Mouse (Mus musculus) intestine, embryonic 14.5 days (tissue): ENCODE data around the gene Dync2h1. TPM values are rescaled to one million over a fixed set of nuclear protein-coding genes. Genes with fewer than 3 reads are reported as not detected.
"Not testable (repeated sequence)": the region's sequence is repeated elsewhere in the genome, so short reads cannot be mapped to it uniquely, and the experiment has no call there.

Experiments used
- ATAC-seq: fragments of 200-750 bp; cut with Nextera tagmentation; replicated peaks from 2 replicates; pipeline ENCODE4 v1.8.0; 2017; ENCODE audit warnings: low read depth, moderate number of reproducible peaks, moderate TSS enrichment, moderate library complexity; ENCODE audit not compliant: low FRiP score, low TSS enrichment
- DNase-seq: peaks from one replicate; pipeline ENCODE4 v3.0.0-alpha.2; 2018; ENCODE audit warnings: low spot score
- H3K27ac ChIP-seq: fragments of 300-500 bp; sonication (generic); 2 replicates; pipeline ENCODE4 v1.5.1; 2014; ENCODE audit warnings: low read depth, mild to moderate bottlenecking, control low read depth
- H3K27me3 ChIP-seq: fragments of 300-500 bp; sonication (generic); replicated peaks from 2 replicates; pipeline ENCODE4 v1.6.1; 2014; ENCODE audit warnings: low read length, control low read depth; ENCODE audit not compliant: control insufficient read depth, insufficient read depth
- H3K36me3 ChIP-seq: fragments of 300-500 bp; sonication (generic); 2 replicates; pipeline ENCODE4 v1.6.1; 2014; ENCODE audit warnings: low read length, control low read depth; ENCODE audit not compliant: control insufficient read depth, insufficient read depth
- H3K4me1 ChIP-seq: fragments of 300-500 bp; sonication (generic); replicated peaks from 2 replicates; pipeline ENCODE4 v1.6.1; 2014; ENCODE audit warnings: low read length, control low read depth, mixed read lengths; ENCODE audit not compliant: control insufficient read depth, insufficient read depth
- H3K4me2 ChIP-seq: fragments of 300-500 bp; sonication (generic); 2 replicates; pipeline ENCODE4 v1.6.1; 2014; ENCODE audit warnings: low read length
- H3K4me3 ChIP-seq: fragments of 300-500 bp; sonication (generic); 2 replicates; pipeline ENCODE4 v1.5.1; 2014; ENCODE audit warnings: low read depth, low read length, control low read depth, mixed read lengths
- H3K9ac ChIP-seq: fragments of 300-500 bp; sonication (generic); 2 replicates; pipeline ENCODE4 v1.6.1; 2014; ENCODE audit warnings: mild to moderate bottlenecking, low read length
- H3K9me3 ChIP-seq: fragments of 300-500 bp; sonication (generic); 2 replicates; pipeline ENCODE4 v1.6.1; 2016; ENCODE audit warnings: low read length, control low read depth; ENCODE audit not compliant: control insufficient read depth
- WGBS: fragments of 180-500 bp; shearing (Covaris S2); extraction: QIAGEN DNeasy Blood & Tissue Kit; methylation state at CpG from one replicate; pipeline ENCODE4 v1.1.7; 2014; 5-methylcytosine and 5-hydroxymethylcytosine counted together
- polyA plus RNA-seq: library from polyadenylated mRNA; unstranded; fragments of >200 nt; fragmentation: Nextera tagmentation; extraction: Ambion mirVana; gene quantifications from 2 replicates; pipeline ENCODE4 v1.2.1, GENCODE M21; 2014

Dync2h1 gene
- polyA plus RNA-seq: 15.3 and 17.3 TPM in 2 replicates

DNA sequence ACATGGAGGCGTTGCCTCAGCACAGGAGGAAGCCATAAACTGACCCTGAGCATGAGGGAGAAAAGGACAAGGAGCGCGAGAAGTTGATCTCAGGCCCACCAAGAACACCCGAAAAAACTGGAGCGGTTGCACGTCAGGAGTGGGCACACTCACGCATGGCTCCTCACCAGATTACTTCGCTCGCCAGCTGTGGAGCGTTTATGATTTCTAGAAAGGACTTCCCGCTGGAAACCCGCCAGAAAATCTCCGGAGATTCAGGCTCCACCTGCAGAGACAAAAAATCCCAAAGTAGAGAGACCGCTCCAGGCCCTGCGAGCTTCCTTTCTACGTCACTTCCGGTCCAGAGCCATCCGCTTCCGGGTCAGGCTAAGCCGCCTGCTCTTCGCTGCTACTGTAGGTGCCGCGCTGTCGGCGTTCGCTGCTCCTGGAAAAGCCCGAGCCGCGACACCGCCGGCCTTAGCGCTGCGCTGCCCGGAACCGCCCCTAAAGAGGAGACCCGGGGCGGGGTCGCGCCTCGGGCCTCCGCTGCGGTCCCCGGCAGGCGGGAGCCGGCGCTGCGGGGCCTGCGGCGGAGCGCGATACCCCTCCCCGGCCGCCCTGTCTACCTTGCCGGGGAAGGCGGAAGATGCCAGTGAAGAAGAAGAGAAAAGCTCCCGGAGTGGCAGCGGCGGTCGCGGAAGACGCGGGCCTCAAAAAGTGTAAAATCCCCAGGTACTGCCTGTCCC, at the start of gene Dync2h1, which contains the start of gene Dcun1d5:
Gene Dync2h1 (minus strand): TSS at position 275 of the 725 bp plus-strand sequence.
Gene Dcun1d5 (plus strand): TSS at position 349 of the 725 bp plus-strand sequence.
- Histone ChIP-seq H3K4me3 (peak within 1 kb of the TSS; percentile 57), H3K9ac (peak within 1 kb of the TSS; percentile 91), H3K27me3 (no peaks in the 10 kb centered on the region), H3K9me3 (no peaks in the 10 kb centered on the region), H3K27ac (peak within 1 kb of the TSS; percentile 92), H3K4me1 (peaks cover 14% of the 10 kb centered on the region; the same call in 1 of the 2 replicates), H3K36me3 (peaks cover 10% of the 10 kb centered on the region; the same call in 1 of the 2 replicates), H3K4me2 (peak within 1 kb of the TSS; percentile 86)
- peak; percentile 94 for DNase-seq
- peak; percentile 100 for ATAC-seq
- under 1% methylated on average over 62 of the region's 62 CpGs for WGBS

DNA sequence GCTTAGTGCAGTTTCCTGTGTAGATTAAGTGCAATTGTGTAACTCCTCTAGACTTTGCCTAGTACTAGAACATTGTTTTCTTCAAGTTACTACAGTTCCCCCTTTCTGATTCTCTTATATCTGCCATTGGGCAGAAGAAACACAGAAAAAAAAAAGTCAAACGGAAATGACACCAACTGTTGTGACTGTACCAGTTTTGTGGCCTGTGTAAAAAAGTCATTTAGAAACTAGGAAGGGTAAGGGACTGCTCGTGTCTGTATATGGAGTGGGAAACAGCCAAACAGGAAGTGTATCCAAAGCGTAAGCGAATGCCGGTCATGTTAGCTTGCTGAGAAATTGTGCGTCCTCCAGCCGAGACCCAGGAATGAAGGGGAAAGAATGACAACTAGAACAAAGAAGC, 37.2 kb upstream of the Dync2h1 start:
- Histone ChIP-seq H3K4me3 (no peak overlapping the region), H3K4me2 (no peak overlapping the region), H3K9me3 (no peaks in the 10 kb centered on the region), H3K27ac (no peak overlapping the region), H3K9ac (no peak overlapping the region), H3K27me3 (no peaks in the 10 kb centered on the region), H3K36me3 (peaks cover 13% of the 10 kb centered on the region; the same call in 1 of the 2 replicates), H3K4me1 (no peaks in the 10 kb centered on the region)
- 73% methylated on average over 7 of the region's 7 CpGs for WGBS
- DNase-seq: no peak
- no peak for ATAC-seq

DNA sequence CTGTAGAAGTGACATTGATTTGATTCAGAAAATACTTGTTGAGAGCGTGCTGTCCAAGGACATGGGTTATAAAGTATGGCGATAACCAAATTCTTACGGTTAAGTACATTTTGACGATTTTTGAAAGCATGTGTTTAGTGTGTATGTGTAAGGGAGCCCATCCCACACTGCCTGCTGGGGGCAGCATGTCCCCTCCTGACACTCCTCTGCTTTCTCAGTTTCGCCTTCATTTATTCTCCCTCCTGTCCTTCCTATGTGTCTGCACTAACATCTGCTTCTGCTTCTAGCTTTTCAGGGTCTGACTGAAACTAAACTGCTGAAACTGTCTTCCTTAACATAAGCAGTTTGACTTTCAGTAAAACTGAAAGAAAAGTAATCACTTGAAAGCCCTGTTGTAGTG, 36.8 kb upstream of the Dync2h1 start:
- no peaks in the 10 kb centered on the region for H3K4me1 ChIP-seq
- no peak overlapping the region for H3K4me2 ChIP-seq
- H3K9ac ChIP-seq: no peak overlapping the region
- ATAC-seq: no peak
- no peak overlapping the region for H3K4me3 ChIP-seq
- no peaks in the 10 kb centered on the region for H3K27me3 ChIP-seq
- WGBS: 84% methylated on average over 5 of the region's 5 CpGs
- no peaks in the 10 kb centered on the region for H3K9me3 ChIP-seq
- no peak overlapping the region for H3K27ac ChIP-seq
- DNase-seq: no peak
- H3K36me3 ChIP-seq: peaks cover 13% of the 10 kb centered on the region; the same call in 1 of the 2 replicates

DNA sequence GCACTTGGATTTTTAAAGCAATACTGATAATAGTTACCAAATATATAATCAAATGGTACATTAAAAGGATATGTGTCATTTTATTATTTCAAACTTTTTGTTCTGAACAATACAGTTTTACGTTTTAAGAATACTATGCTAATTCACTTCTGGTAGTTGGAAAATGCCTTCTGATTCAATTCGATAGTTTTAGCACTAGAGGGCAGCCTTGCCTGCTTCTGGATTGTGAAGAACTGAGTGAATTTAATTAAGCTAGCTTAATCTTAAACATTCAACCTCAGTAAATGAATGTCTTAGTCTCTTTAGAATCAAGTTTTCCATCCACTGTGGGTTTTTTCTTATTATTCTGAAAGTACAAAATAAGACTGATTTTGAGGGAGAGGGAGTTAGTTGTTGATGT, 32.0 kb upstream of the Dync2h1 start:
- Histone ChIP-seq H3K4me3 (no peak overlapping the region), H3K36me3 (peaks cover 15% of the 10 kb centered on the region), H3K27ac (no peak overlapping the region), H3K4me2 (no peak overlapping the region), H3K9ac (no peak overlapping the region), H3K4me1 (no peaks in the 10 kb centered on the region), H3K27me3 (no peaks in the 10 kb centered on the region), H3K9me3 (no peaks in the 10 kb centered on the region)
- 55% methylated on average over 2 of the region's 2 CpGs for WGBS
- no peak for DNase-seq
- ATAC-seq: no peak

DNA sequence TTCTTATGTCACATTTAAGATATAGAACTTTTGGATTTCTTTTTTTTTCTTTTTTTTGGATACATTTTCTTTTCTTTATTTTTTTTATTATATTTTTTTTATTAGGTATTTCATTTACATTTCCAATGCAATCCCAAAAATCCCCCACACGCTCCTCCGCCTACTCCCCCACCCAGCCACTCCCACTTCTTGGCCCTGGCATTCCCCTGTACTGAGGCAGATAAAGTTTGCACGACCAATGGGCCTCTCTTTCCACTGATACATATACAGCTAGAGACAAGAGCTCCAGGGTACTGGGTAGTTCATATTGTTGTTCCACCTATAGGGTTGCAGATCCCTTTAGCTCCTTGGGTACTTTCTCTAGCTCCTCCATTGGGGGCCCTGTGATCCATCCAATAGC, 6.4 kb upstream of the Dync2h1 start:
- 88% methylated on average over 3 of the region's 3 CpGs for WGBS
- H3K9ac ChIP-seq, H3K4me1 ChIP-seq, H3K27me3 ChIP-seq, H3K27ac ChIP-seq, H3K4me2 ChIP-seq, ATAC-seq, H3K4me3 ChIP-seq, H3K9me3 ChIP-seq, DNase-seq: not testable (repeated sequence)
- H3K36me3 ChIP-seq: peaks cover 14% of the 10 kb centered on the region

DNA sequence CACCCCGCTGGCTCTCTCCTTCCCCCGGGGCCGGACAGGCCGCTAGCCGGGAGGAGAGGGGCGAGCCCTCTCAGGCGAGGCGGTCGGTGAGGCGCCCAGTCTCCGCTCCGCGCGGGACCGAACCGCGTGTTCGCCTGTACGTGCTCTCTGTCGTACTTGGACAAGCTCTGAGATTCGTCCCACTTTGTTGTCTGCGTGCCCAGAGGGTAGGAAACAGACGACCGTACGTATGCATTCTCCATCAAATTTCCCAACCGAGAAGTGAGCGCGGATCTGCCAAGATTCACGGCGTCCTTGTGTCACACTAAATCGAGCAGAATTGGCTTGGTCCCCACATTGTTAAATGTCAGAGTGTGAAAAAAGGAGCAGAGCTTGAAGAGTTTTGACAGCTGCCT, 648 bp upstream of the Dync2h1 start:
- peak; percentile 83 for DNase-seq
- Histone ChIP-seq H3K4me3 (peak overlapping the region; percentile 57), H3K27ac (peak overlapping the region; percentile 92), H3K9me3 (no peaks in the 10 kb centered on the region), H3K4me2 (peak overlapping the region; percentile 86), H3K9ac (peak overlapping the region; percentile 91), H3K36me3 (peaks cover 11% of the 10 kb centered on the region), H3K4me1 (peaks cover 14% of the 10 kb centered on the region; the same call in 1 of the 2 replicates), H3K27me3 (no peaks in the 10 kb centered on the region)
- under 1% methylated on average over 30 of the region's 31 CpGs for WGBS
- peak; percentile 79 for ATAC-seq

DNA sequence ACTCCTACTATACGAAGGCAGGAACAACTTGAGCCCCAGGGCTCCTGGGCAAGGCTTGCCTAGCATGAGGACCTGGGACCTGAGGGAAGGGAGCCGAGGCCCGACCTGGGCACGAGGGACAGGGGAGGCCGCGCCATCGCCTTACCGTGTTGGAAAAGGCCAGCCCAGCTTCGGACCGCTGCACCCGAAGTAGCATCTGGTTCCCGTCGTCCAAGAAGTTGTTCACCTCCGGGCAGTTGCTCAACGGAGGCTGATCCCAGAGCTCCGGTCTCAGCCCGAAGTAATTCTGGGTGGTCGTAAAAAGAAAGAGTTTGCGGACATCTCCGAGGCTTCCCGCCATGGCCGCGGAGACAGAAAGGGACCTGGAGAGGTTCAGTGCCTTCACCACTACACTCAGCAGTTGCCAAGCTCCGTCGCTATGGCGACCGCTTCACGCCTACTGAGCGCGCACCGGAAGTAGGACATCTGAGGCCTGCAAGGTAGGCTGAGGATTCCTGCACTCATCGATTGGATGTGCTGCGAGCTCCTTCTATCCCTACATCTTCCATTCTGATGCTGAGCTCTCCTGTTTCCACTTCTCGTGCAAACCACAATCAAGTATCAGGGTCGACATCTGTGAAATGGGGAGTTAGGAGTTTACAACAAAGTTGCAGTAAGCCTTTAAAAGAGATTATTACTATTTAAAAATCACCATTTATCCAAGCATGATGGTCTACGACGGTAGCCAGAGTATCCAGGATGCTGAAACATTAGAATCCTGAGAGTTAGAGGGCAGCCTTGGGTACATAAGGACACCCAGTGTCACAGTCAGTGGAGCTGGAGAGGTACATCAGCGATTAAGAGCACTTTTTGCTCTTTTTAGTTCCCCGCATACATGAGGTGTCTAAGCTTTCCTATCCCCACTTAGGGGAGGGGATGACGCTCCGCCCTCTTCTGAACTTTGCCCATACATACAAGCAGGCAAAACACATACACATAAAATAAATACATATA, 7.3 kb downstream of the Dync2h1 start:
- peak overlapping the region; percentile 43 for H3K9ac ChIP-seq
- peak; percentile 99 for ATAC-seq
- no peak overlapping the region for H3K27ac ChIP-seq
- DNase-seq: peak; percentile 88
- peaks cover 10% of the 10 kb centered on the region; the same call in 1 of the 2 replicates for H3K36me3 ChIP-seq
- peaks cover 5% of the 10 kb centered on the region; the same call in 1 of the 2 replicates for H3K4me1 ChIP-seq
- no peaks in the 10 kb centered on the region for H3K27me3 ChIP-seq
- H3K9me3 ChIP-seq: no peaks in the 10 kb centered on the region
- peak overlapping the region; percentile 46 for H3K4me3 ChIP-seq
- peak overlapping the region; percentile 64 for H3K4me2 ChIP-seq
- 10% methylated on average over 41 of the region's 41 CpGs for WGBS

DNA sequence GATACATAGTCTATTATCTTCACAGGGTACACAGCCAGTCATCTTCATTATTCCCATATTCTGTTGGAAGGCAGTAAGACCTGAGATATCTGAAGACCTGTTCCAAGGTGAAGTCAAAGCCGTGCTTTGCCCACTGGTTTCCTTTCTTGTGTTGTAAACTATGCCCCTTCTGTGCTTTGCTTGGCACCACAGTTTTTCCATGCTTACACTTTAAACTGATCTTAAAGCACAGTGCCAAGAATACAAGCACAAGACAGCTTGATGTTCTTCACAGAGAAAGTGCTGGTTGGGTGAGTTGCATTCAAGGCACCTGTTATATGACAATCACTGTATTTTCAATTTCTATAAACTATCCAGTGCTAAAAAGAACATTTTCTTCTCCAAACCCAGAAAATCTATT, 10.5 kb downstream of the Dync2h1 start:
- no peak for ATAC-seq

More for the DNA sequence above, 10.5 kb downstream of the Dync2h1 start:
- no peak for DNase-seq
- Histone ChIP-seq H3K4me3 (no peak overlapping the region), H3K27me3 (no peaks in the 10 kb centered on the region), H3K4me2 (no peak overlapping the region), H3K9ac (no peak overlapping the region), H3K27ac (no peak overlapping the region), H3K9me3 (no peaks in the 10 kb centered on the region), H3K36me3 (peaks cover 8% of the 10 kb centered on the region; the same call in 1 of the 2 replicates), H3K4me1 (peaks cover 5% of the 10 kb centered on the region; the same call in 1 of the 2 replicates)
- WGBS: 90% methylated on average over 1 of the region's 1 CpGs
